Mouse (Mus musculus) intestine, embryonic 14.5 days (tissue): Measurements from ENCODE around the gene Pars2. TPM values are rescaled to one million over a fixed set of nuclear protein-coding genes. Genes with fewer than 3 reads are reported as not detected.

Experiments
- ATAC-seq: fragments of 200-750 bp; cut with Nextera tagmentation; replicated peaks from 2 replicates; pipeline ENCODE4 v1.8.0; 2017; ENCODE audit warnings: low read depth, moderate number of reproducible peaks, moderate TSS enrichment, moderate library complexity; ENCODE audit not compliant: low FRiP score, low TSS enrichment
- DNase-seq: peaks from one replicate; pipeline ENCODE4 v3.0.0-alpha.2; 2018; ENCODE audit warnings: low spot score
- H3K27ac ChIP-seq: fragments of 300-500 bp; sonication (generic); 2 replicates; pipeline ENCODE4 v1.5.1; 2014; ENCODE audit warnings: low read depth, mild to moderate bottlenecking, control low read depth
- H3K27me3 ChIP-seq: fragments of 300-500 bp; sonication (generic); replicated peaks from 2 replicates; pipeline ENCODE4 v1.6.1; 2014; ENCODE audit warnings: low read length, control low read depth; ENCODE audit not compliant: control insufficient read depth, insufficient read depth
- H3K36me3 ChIP-seq: fragments of 300-500 bp; sonication (generic); 2 replicates; pipeline ENCODE4 v1.6.1; 2014; ENCODE audit warnings: low read length, control low read depth; ENCODE audit not compliant: control insufficient read depth, insufficient read depth
- H3K4me1 ChIP-seq: fragments of 300-500 bp; sonication (generic); replicated peaks from 2 replicates; pipeline ENCODE4 v1.6.1; 2014; ENCODE audit warnings: low read length, control low read depth, mixed read lengths; ENCODE audit not compliant: control insufficient read depth, insufficient read depth
- H3K4me2 ChIP-seq: fragments of 300-500 bp; sonication (generic); 2 replicates; pipeline ENCODE4 v1.6.1; 2014; ENCODE audit warnings: low read length
- H3K4me3 ChIP-seq: fragments of 300-500 bp; sonication (generic); 2 replicates; pipeline ENCODE4 v1.5.1; 2014; ENCODE audit warnings: low read depth, low read length, control low read depth, mixed read lengths
- H3K9ac ChIP-seq: fragments of 300-500 bp; sonication (generic); 2 replicates; pipeline ENCODE4 v1.6.1; 2014; ENCODE audit warnings: mild to moderate bottlenecking, low read length
- H3K9me3 ChIP-seq: fragments of 300-500 bp; sonication (generic); 2 replicates; pipeline ENCODE4 v1.6.1; 2016; ENCODE audit warnings: low read length, control low read depth; ENCODE audit not compliant: control insufficient read depth
- WGBS: fragments of 180-500 bp; shearing (Covaris S2); extraction: QIAGEN DNeasy Blood & Tissue Kit; methylation state at CpG from one replicate; pipeline ENCODE4 v1.1.7; 2014; 5-methylcytosine and 5-hydroxymethylcytosine counted together
- polyA plus RNA-seq: library from polyadenylated mRNA; unstranded; fragments of >200 nt; fragmentation: Nextera tagmentation; extraction: Ambion mirVana; gene quantifications from 2 replicates; pipeline ENCODE4 v1.2.1, GENCODE M21; 2014

Gene Pars2
- 17.2 and 17.9 TPM in 2 replicates for polyA plus RNA-seq

- H3K9ac ChIP-seq = peak within 1 kb of the TSS; percentile 82
- 0 out of 2 replicates have a peak, but pooled peaks cover 4% of the 10 kb centered on the region for H3K27me3 ChIP-seq
- peak within 1 kb of the TSS; percentile 83 for H3K4me2 ChIP-seq
- H3K27ac ChIP-seq = peak within 1 kb of the TSS; percentile 45; the same call in 1 of the 2 replicates
- DNase-seq = peak; percentile 95
- no peaks in the 10 kb centered on the region for H3K9me3 ChIP-seq
- peak; percentile 95 for ATAC-seq
- 3% methylated on average over 40 of the region's 40 CpGs for WGBS
- peaks cover 25% of the 10 kb centered on the region for H3K36me3 ChIP-seq
- H3K4me3 ChIP-seq = peak within 1 kb of the TSS; percentile 68
- H3K4me1 ChIP-seq = peaks cover 6% of the 10 kb centered on the region
Measured at GRCm38 (mm10) chr4:106650833-106651527, at the start of gene Pars2. Gene Pars2, plus strand, starts transcription at chr4:106651069.

- H3K9ac ChIP-seq = no peak overlapping the region
- no peaks in the 10 kb centered on the region for H3K36me3 ChIP-seq
- H3K4me2 ChIP-seq = peak overlapping the region; percentile 29; the same call in 1 of the 2 replicates
- H3K27ac ChIP-seq = no peak overlapping the region
- no peaks in the 10 kb centered on the region for H3K4me1 ChIP-seq
- no peaks in the 10 kb centered on the region for H3K27me3 ChIP-seq
- DNase-seq (no peak), ATAC-seq (peak; percentile 83)
- no peaks in the 10 kb centered on the region for H3K9me3 ChIP-seq
- WGBS = 39% methylated on average over 18 of the region's 18 CpGs
- H3K4me3 ChIP-seq = 0 out of 2 replicates have a peak overlapping the region, but pooled peaks have one; percentile 6
Measured at GRCm38 (mm10) chr4:106606639-106607554, 44.0 kb upstream of the Pars2 start.

GRCm38 (mm10) chr4:106607905-106608304, 43.0 kb upstream of the Pars2 start:
- ATAC-seq = no peak
- 82% methylated on average over 1 of the region's 1 CpGs for WGBS
- H3K9me3 ChIP-seq = no peaks in the 10 kb centered on the region

GRCm38 (mm10) chr4:106613105-106613504, 37.8 kb upstream of the Pars2 start:
- no peak overlapping the region for H3K4me3 ChIP-seq
- no peaks in the 10 kb centered on the region for H3K9me3 ChIP-seq
- no peak overlapping the region for H3K27ac ChIP-seq
- no peaks in the 10 kb centered on the region for H3K36me3 ChIP-seq
- H3K9ac ChIP-seq = no peak overlapping the region
- no peaks in the 10 kb centered on the region for H3K27me3 ChIP-seq
- WGBS = 79% methylated on average over 8 of the region's 8 CpGs
- ATAC-seq (no peak), DNase-seq (no peak)
- no peak overlapping the region for H3K4me2 ChIP-seq
- peaks cover 9% of the 10 kb centered on the region; the same call in 1 of the 2 replicates for H3K4me1 ChIP-seq

More at GRCm38 (mm10) chr4:106607905-106608304, 43.0 kb upstream of the Pars2 start:
- Histone ChIP-seq H3K9ac (no peak overlapping the region), H3K4me1 (no peaks in the 10 kb centered on the region), H3K36me3 (no peaks in the 10 kb centered on the region), H3K4me3 (no peak overlapping the region), H3K4me2 (no peak overlapping the region), H3K27me3 (no peaks in the 10 kb centered on the region), H3K27ac (no peak overlapping the region)
- no peak for DNase-seq

GRCm38 (mm10) chr4:106613560-106613959, 37.3 kb upstream of the Pars2 start:
- H3K27me3 ChIP-seq = no peaks in the 10 kb centered on the region
- no peak overlapping the region for H3K4me3 ChIP-seq
- no peaks in the 10 kb centered on the region for H3K36me3 ChIP-seq
- DNase-seq = no peak
- peaks cover 9% of the 10 kb centered on the region; the same call in 1 of the 2 replicates for H3K4me1 ChIP-seq
- no peak for ATAC-seq
- no peaks in the 10 kb centered on the region for H3K9me3 ChIP-seq
- WGBS = 65% methylated on average over 3 of the region's 3 CpGs
- H3K27ac ChIP-seq = no peak overlapping the region
- no peak overlapping the region for H3K4me2 ChIP-seq
- H3K9ac ChIP-seq = no peak overlapping the region

GRCm38 (mm10) chr4:106614180-106614797, 36.6 kb upstream of the Pars2 start:
- Histone ChIP-seq H3K4me2 (no peak overlapping the region), H3K4me3 (no peak overlapping the region), H3K4me1 (peaks cover 9% of the 10 kb centered on the region; the same call in 1 of the 2 replicates), H3K27me3 (no peaks in the 10 kb centered on the region), H3K36me3 (no peaks in the 10 kb centered on the region), H3K9ac (no peak overlapping the region), H3K9me3 (no peaks in the 10 kb centered on the region), H3K27ac (no peak overlapping the region)
- ATAC-seq (peak; percentile 52; the same call in 1 of the 2 replicates), DNase-seq (peak; percentile 88)
- 40% methylated on average over 7 of the region's 7 CpGs for WGBS

- Histone ChIP-seq H3K9ac (no peak overlapping the region), H3K4me3 (no peak overlapping the region), H3K27ac (no peak overlapping the region), H3K9me3 (no peaks in the 10 kb centered on the region), H3K27me3 (no peaks in the 10 kb centered on the region), H3K36me3 (no peaks in the 10 kb centered on the region), H3K4me2 (no peak overlapping the region), H3K4me1 (peaks cover 9% of the 10 kb centered on the region; the same call in 1 of the 2 replicates)
- DNase-seq = no peak
- no peak for ATAC-seq
- 78% methylated on average over 9 of the region's 9 CpGs for WGBS
Measured at GRCm38 (mm10) chr4:106614881-106615280, 36.0 kb upstream of the Pars2 start.

GRCm38 (mm10) chr4:106615637-106616036, 35.2 kb upstream of the Pars2 start:
- Histone ChIP-seq H3K4me3 (no peak overlapping the region), H3K36me3 (no peaks in the 10 kb centered on the region), H3K4me2 (no peak overlapping the region), H3K27me3 (no peaks in the 10 kb centered on the region; the same call in 1 of the 2 replicates), H3K9ac (no peak overlapping the region), H3K27ac (no peak overlapping the region), H3K4me1 (peaks cover 9% of the 10 kb centered on the region; the same call in 1 of the 2 replicates), H3K9me3 (no peaks in the 10 kb centered on the region)
- no peak for DNase-seq
- no peak for ATAC-seq
- 75% methylated on average over 12 of the region's 12 CpGs for WGBS
